Mouse (Mus musculus) testis, adult 2 months (tissue): ENCODE data around the gene Pheta2.
"Not testable (repeated sequence)": the region's sequence is repeated elsewhere in the genome, so short reads cannot be mapped to it uniquely, and the experiment has no call there.

Source experiments
- CTCF ChIP-seq: fragments of 200-500 bp; IDR thresholded peaks from 2 replicates; pipeline ENCODE4 v1.5.1; 2012; ENCODE audit warnings: low read depth, mild to moderate bottlenecking, inconsistent platforms, low read length, moderate library complexity; ENCODE audit not compliant: control insufficient read depth, insufficient read depth, insufficient replicate concordance
- POLR2A ChIP-seq: fragments of 200-500 bp; IDR thresholded peaks from 2 replicates; pipeline ENCODE4 v1.6.1; 2012; ENCODE audit warnings: low read depth, mild to moderate bottlenecking, inconsistent platforms, low read length, moderate library complexity; ENCODE audit not compliant: control insufficient read depth

GRCm38 (mm10) chr15:82364561-82364960 lies 25.8 kb downstream of the Pheta2 start:
- not testable (repeated sequence) for TF ChIP-seq CTCF, POLR2A
